Mouse (Mus musculus) retina, postnatal 7 days (tissue): ENCODE results near the gene Rab14.

Experiments
- DNase-seq: peaks from one replicate; pipeline ENCODE4 v3.0.0-alpha.2; 2012; ENCODE audit warnings: low read depth, low spot score

Rab14 gene

GRCm38 (mm10) chr2:35199971-35200897 lies 686 bp downstream of the Rab14 start:
- DNase-seq: no peak

GRCm38 (mm10) chr2:35199541-35199940 lies 1.4 kb downstream of the Rab14 start:
- DNase-seq: no peak

GRCm38 (mm10) chr2:35195626-35196544 lies 5.0 kb downstream of the Rab14 start:
- DNase-seq: no peak

- DNase-seq: no peak
Measured at GRCm38 (mm10) chr2:35193976-35194375, 6.9 kb downstream of the Rab14 start.

- no peak for DNase-seq
Measured at GRCm38 (mm10) chr2:35188929-35189328, 12.0 kb downstream of the Rab14 start.

GRCm38 (mm10) chr2:35183115-35183673 lies 17.7 kb downstream of the Rab14 start:
- no peak for DNase-seq

GRCm38 (mm10) chr2:35178153-35178552 lies 22.8 kb downstream of the Rab14 start:
- no peak for DNase-seq

GRCm38 (mm10) chr2:35175281-35176065 lies 25.4 kb downstream of the Rab14 start:
- no peak for DNase-seq

- no peak for DNase-seq
Measured at GRCm38 (mm10) chr2:35174100-35174499, 26.8 kb downstream of the Rab14 start.

- DNase-seq: no peak
Measured at GRCm38 (mm10) chr2:35173666-35174065, 27.3 kb downstream of the Rab14 start.

GRCm38 (mm10) chr2:35172246-35172645 lies 28.7 kb downstream of the Rab14 start:
- no peak for DNase-seq

- no peak for DNase-seq
Measured at GRCm38 (mm10) chr2:35171341-35171861, 29.5 kb downstream of the Rab14 start.

GRCm38 (mm10) chr2:35169452-35169851 lies 31.5 kb downstream of the Rab14 start:
- DNase-seq: no peak

GRCm38 (mm10) chr2:35166816-35167215 lies 34.1 kb downstream of the Rab14 start:
- DNase-seq: no peak

- no peak for DNase-seq
Measured at GRCm38 (mm10) chr2:35165416-35165815, 35.5 kb downstream of the Rab14 start.

GRCm38 (mm10) chr2:35163396-35163795 lies 37.5 kb downstream of the Rab14 start:
- DNase-seq: no peak

GRCm38 (mm10) chr2:35161846-35162488 lies 39.0 kb downstream of the Rab14 start:
- no peak for DNase-seq

GRCm38 (mm10) chr2:35160206-35160605 lies 40.7 kb downstream of the Rab14 start:
- no peak for DNase-seq

GRCm38 (mm10) chr2:35158358-35158757 lies 42.6 kb downstream of the Rab14 start:
- DNase-seq: no peak

GRCm38 (mm10) chr2:35157836-35158235 lies 43.1 kb downstream of the Rab14 start:
- DNase-seq: no peak
